Mouse (Mus musculus) monocyte, adult 5-6 weeks (primary cell): ENCODE measurements around the gene 2010111I01Rik. TPM values are rescaled to one million over a fixed set of nuclear protein-coding genes. Genes with fewer than 3 reads are reported as not detected.

Experiments used
- ATAC-seq: fragments of 153-309, 156-312 bp; replicated peaks from 2 replicates; pipeline ENCODE4 v1.8.0; 2017; ENCODE audit warnings: mild to moderate bottlenecking; ENCODE audit not compliant: low TSS enrichment, insufficient number of reproducible peaks, severe bottlenecking, poor library complexity, low FRiP score
- total RNA-seq: library from RNA; stranded (forward); fragments of 200-1000, 200-491, 200-594 nt; gene quantifications from 3 replicates; pipeline ENCODE4 v1.2.3, GENCODE M21; 2017

The 2010111I01Rik gene
- total RNA-seq, 1 experiment from 2014 or later, result 31.3 TPM

DNA sequence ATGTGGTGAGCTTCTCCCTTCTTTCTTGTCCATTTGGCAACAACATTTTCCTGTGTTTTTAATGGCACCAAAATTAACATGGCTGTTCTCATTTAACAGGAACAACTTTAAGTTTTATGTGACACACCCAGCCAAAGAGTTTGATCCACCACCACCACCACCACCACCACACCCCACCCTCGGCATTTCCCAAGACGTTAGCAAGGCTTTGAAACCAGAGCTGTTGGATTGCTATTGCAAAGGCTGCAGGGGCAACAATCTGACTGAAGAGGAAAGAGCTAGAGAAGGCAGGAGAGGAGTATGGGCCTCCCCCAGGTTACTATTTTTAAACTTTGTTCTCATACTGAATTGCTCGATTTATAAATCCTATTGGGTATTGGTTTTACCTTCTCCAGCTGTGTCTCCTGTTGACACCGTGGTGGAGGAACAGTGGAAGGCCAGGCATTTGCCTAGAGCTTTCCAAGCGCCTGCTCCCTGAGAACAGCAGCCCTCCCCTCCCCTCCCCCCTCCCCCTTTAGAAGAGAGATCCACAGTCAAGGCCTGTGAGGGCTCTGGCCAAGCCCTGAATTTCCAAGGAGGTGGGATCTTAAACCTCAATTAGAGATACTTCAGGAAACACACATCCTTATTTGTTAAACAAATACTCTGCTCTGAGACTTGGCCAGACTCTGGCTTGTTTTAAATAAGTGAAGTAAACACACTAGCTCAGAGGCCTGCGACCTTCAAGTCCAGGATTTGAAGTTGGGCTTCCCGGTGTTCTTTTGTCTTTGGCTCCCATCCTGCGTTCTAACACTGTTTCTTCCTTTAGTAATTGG lies 129.8 kb downstream of the 2010111I01Rik start:
- ATAC-seq, result no peak

DNA sequence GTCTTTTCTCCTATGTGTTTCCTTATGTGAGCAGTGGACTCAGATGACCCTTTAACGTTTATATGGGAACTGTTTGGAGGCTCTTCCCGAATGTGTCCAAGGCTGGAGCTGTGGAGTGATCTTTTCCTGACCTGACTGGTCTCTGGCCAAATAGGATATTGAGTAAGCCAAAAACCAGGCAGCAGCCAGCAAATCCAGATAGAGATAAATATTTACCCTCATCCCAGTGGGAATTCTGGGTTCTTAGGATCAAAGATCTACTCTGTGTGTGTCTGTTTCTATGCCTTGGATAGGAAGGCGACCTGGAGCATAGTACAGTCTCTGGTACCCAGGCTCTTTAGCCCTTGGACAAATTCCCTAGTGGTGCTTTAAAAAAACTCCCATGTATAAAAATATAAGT lies 132.1 kb downstream of the 2010111I01Rik start:
- ATAC-seq, result no peak

DNA sequence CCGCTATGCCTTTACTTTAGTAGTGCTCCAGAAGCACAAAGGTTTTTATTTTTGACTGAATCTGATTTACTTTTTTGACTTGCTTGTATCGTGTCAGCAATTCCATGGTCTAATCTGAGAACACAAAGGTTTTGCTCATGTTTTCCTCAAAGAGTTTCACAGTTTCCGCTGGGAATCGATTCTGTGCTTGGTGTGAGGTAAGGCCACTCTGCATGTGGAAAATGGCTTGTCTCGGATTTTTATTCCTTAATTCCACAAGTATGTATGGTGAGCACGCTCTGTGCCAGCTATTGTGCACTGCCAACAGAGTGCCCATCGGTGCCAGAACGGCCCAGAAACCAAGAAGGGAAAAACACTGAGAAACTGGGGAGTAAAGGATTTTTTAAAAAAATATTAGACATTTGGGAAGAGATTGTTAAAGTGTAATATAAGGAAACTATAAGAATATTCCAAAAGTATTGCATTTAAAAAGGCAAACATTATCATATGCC lies 132.8 kb downstream of the 2010111I01Rik start:
- ATAC-seq, result no peak

DNA sequence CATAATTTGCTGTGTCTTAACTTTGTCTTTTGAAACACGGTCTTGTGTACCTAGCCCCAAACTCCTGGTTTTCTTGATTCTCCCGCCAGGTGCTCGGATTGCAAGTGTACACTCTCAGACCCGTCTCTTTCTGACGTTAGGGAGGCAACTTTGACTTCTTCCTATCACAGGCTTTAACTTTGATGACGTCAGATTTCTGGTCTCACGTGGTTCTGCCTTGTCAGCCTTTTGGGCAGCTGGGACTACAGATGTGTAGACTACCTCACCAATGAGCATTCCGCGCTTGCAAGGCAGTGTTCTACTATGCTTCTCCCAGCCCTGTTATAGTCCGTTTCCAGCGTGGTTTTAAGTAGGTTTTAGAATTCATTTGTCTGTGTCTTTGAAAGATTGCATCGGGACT lies 137.1 kb downstream of the 2010111I01Rik start:
- no peak for ATAC-seq

DNA sequence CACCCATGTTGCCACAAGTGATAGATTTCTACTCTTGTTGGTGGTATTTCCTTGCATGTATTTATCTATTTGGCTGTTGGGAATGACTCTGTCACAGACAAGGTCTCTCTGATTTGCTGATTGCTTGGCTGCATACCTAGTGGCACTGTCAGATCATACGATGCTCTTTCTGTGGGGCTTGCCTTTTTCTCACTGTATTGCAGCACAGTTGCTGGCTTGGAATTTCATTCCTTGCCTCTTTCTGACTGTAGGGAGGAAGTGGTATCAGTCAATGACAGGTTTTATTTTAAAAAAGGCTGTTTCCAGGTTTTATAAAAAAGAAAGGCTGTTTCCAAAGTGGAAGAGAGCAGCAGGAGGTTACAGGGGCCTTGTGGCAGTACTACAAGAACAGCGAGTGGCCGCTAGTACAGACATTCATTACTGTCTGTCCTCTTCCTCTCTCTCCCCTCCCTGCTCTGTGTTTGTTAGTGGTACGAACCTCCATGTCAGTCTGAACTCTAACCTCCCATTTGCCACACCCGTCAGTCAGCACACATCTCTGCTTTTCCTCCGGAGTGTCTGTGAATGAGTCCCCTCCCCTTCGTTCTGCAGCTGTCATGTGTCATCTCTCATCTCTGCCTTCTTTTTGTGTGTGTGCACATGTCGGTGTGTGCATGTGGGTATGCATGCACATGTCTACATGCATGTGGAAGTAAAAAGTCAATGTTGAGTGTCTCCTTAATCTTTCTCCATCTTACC lies 138.3 kb downstream of the 2010111I01Rik start:
- ATAC-seq, result no peak

DNA sequence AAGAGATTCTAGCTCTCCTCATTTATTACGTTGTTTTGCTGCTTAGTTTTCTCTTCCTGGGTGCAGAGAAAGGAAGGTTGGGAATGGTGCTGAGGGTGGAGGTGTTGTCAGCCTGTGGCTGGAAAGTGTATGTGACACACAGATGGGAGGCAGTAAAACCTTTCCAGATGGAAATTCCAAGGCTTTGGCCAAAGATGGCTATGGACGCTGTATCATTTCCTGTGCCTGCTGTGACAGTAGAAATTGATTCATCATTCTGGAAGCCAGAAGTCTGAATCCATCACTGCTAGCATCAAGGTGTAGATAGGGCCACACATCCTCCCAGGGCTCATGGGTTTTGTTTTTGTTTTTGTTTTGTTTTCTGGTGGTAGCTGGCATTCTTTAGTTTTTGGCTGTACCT lies 141.9 kb downstream of the 2010111I01Rik start:
- ATAC-seq, result no peak

DNA sequence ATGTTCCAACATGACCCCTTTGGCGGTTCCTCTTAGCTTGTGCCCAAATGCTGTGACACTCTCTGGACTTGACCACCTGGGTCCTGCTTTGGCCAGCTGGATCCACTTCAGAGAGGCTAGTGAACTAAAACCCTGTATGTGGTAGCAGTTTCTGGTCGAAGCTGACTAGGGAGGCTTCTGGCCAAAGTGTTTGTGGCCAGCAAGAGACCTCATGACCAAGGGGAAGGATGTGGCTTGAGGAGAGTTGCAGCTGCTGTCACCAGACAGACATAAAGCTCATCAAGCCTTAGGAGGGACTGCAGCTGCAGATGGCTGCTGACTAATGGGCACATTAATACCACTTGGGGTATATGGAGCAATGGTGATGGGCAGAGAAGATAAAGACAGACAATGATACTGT lies 143.9 kb downstream of the 2010111I01Rik start:
- peak; percentile 71; the same call in 1 of the 2 replicates for ATAC-seq

DNA sequence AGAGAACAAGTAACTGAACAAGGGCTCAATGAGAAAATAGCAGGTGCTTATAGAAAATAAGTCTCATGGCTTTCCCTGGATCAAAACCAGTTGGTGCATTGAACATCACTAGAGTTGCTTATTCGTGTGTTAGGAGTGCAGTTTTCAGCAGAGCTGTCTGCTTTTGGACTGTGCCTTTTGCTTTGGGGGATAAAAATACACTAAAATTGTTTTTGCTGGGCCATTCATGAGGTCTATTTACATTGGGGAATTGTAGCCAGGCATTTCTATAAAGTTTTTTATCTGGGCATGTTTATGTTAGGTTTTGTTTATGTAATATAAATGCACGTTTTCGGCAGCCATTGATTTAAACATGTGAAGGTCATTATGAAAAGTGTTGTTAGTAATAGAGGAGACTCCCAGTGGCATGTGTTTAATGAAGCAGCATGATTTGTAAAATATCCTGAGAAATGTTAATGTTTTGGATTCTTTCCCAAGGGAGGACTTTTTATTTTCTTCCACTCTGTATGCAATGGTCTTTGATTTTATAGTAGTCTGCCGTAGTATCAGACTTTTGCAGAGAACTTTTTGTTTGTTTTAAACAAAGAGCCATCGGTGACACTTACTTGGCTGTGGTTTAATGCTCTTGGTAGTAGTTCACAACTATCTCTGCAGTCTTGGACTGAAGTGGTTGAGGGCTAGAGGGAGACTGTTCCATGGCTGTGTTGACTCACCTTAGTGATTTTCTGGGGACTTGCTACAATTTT lies 146.8 kb downstream of the 2010111I01Rik start:
- no peak for ATAC-seq

DNA sequence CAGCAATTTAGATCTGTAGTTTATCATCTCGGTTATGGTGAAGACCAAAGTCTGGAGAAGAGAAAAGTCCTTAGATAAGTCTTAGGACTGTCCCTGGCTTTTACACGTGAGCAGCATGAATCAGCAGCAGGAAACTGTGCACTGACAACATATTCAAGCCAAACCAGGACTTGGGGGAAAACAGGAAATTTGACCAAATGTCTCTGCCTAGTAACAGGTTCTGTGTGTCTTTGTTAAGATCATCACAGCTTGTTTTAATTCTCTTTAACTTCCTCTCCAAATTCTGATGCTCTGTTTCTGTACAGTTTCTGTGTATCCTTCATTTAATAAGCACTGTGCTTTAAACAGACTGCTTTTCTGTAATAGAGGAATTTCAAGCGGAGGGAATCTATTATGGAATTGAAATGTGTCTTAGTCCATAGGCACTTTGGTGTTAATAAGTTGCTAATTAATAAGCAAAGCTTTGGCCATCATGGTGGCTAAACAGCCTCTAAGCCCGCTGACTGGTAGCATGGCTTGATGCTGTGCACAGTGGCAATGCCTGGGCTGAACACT lies 147.4 kb downstream of the 2010111I01Rik start:
- no peak for ATAC-seq

DNA sequence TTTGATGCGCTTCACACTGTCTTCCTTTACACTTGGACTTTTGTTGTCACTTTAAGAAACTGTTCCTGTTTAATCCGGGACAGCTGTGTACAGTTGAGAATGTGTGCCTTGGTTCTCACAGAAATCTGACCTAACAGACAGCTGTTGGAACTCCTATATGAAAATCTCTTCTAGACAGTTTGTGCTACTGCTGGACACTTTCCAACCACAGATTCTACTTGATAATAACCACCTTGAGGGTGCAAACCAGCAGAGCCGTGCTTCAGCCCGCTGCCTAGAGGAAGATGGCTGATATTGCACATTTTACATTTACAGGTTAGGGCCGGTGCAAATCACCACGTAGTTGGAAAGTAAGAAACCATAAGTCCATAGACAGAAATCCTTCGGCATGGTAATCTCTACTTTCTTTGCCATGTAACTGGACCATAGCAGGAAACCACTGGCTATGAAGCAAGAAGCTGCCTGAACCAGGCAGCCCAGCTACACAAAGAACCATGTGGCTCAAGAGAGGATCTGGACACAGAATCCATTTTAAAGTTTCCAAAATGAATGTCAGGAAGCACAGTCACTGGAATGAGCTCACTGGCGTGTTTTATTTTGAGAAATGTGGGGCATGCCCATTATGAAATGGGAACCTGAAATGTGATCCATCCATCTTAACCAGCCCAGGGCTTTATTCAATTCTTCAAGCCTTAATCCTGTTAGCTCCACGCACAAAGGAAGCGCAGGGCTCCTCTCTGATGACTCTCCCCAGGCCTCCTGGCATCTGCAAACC lies 148.1 kb downstream of the 2010111I01Rik start:
- ATAC-seq, result no peak

DNA sequence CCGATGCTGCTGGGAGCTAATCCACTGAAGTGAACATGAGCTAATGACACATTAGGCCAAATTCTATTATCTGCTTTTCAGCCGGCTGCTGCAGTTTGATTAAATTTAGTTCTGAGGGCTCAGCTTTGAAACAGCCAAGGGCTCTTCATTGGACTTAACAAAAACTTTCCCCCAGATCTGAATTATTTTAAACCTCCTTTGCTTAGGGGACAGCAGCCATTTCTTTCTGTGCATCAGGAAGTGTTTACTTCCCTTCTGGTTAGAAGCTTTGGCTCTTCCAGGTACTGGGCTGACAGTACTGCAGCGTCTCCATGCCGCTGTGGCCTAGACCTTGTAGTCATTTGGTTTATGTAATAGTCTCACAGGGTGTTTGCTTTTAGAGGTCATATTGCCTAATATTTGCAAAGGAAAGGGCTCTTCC lies 149.2 kb downstream of the 2010111I01Rik start:
- ATAC-seq, result no peak

DNA sequence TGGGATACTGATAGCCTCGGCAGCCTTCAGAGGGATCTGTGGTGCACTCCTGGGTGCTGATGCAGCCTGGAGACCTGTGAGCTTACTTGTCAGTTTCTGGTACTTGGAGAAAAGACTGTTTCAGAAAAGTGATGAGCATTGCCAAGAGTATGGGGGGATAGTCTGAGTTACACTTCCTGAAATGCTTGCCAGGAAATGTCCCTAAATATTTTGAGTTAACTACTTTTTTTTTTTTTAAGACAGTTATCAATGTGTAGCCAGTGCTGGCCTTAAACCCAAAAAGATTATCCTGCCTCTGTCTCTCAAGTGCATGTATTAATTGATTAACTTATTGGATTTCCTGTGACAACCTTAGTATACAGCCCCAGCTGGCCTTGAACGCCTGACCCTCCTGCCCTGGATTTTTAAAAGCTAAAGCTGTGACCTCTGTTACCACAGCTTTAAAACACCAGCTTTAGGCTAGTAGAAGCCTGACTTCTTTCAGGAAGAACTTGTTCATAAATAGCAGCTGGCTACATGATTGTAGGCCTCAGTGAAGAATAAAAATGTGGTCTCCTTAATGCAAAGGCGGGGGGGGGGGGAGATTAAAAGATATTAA lies 150.6 kb downstream of the 2010111I01Rik start:
- no peak for ATAC-seq

DNA sequence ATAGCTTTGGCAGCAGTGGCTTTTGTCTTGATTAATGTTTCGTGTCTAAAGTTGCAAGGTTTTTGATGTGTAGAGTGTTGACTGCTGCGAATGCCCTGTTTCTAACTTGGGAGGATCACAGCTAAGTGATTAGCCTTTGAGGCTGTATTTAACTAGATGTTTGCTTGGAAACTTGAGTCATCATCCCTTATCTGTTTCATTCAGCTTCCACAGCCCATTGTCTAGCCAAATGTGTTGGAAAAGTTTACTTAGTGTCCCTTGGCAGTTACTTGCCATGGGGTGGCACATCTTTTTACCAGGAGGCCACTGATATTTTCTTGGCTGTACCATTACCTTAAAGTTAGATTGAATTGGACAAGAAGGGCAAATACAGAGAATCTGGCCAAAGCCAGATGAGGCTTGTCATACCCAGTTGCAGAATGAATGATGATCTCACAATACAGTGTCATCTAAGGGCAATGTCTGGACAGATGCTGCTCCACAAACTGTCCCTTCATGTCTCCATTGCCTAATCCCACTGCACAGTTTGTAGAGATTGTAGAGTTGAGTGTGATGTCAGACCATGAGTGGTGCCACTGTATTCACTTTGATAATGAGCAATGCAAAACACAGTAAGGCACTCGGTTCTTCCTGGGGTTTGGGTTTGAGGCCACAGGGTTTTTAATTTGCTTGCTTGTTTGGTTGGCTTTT lies 152.9 kb downstream of the 2010111I01Rik start:
- no peak for ATAC-seq

DNA sequence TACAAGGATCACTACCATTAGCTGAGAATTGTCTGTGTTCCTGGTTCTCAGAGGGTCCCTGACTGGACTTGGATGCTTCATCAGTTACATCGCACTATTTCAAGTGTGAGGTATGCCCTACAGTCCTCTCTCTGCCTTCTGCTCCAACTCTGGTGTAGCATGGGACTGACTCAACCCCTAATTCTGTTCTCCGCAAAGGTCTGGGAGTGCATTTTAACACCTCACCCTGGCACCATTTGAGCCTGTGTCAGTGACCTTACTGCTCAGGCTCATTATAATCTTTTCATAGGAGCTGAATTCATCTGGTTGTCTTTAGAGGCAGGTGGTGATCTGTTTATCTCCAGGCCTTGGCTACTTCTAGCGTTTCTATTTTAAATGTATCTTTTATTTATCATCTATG lies 154.0 kb downstream of the 2010111I01Rik start:
- ATAC-seq, result no peak

DNA sequence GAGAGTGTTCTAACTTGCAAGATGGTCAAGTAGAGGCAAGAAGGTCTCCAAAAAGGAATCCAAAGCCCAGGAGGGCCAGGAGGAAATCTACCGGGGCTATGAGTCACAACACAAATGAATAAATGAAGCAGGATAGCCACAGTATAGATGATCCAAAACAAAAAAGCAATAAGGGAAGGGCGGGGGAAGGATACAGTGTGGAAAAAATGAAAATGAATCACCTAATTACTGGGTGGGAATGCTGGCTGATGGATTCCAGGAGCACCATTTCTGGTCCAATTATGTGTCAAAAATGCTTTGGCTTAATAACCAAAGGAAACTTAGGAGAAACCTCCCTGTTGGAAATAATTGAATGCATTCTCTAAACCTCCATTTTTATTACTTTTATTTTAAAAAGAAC lies 155.6 kb downstream of the 2010111I01Rik start:
- no peak for ATAC-seq

DNA sequence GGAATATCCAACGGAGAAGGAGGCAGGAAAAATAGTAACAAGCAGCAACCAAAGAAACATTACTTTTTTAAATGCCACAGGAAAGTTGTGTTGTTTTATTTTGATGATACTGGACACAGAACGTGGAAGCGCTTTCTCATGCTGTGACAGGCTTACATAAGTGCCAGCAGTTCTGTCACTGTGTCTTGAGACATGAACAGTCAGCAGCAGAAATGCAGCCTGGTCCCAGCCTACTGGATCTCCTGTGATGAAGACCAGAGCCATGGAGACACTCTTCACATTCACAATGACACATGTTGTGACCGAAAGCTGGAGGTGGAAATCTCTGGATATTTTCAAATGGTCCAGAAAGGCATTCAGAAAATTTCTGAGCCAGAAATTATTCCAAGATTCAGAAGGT lies 157.1 kb downstream of the 2010111I01Rik start:
- no peak for ATAC-seq

DNA sequence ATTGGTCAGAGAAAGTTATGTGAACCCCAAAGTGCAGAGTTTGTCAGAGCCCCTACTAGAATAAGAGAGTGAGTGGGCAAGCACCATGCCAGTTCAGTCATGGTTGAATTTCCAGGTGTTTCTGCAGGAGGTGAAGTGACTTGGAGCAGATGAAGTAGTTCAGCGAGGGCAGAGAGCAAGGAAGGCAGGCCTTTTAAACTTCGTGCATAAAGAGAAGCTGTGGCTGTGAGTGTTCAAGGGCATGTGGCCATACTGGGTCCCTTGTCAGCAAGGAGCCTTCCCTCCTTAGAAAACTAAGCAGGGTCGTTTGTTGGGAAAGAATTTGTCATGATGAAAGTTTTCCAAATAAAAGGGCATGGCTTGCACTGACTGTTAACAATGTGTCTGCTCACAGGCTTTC lies 161.5 kb downstream of the 2010111I01Rik start:
- ATAC-seq, result no peak
